Mouse (Mus musculus) lung, postnatal 0 days (tissue): Measurements from ENCODE around the gene Ugdh.

Source experiments
- CTCF ChIP-seq: IDR thresholded peaks from 2 replicates; pipeline ENCODE4 v1.5.1; 2016; ENCODE audit warnings: antibody characterized with exemption, mild to moderate bottlenecking
- EP300 ChIP-seq: IDR thresholded peaks from 2 replicates; pipeline ENCODE4 v1.6.1; 2016; ENCODE audit warnings: antibody characterized with exemption, mild to moderate bottlenecking, control low read depth

- no peak for TF ChIP-seq CTCF
- TF ChIP-seq EP300 = no peak
Measured at GRCm38 (mm10) chr5:65429441-65429840, 6.3 kb downstream of the Ugdh start.
